Mouse (Mus musculus) ovary, postnatal 10 days (tissue): Measurements from ENCODE around the gene Gbf1.

ENCODE experiments used
- DNase-seq: peaks from one replicate; pipeline ENCODE4 v3.0.0; 2022; ENCODE audit warnings: low spot score

Gbf1 gene

DNA sequence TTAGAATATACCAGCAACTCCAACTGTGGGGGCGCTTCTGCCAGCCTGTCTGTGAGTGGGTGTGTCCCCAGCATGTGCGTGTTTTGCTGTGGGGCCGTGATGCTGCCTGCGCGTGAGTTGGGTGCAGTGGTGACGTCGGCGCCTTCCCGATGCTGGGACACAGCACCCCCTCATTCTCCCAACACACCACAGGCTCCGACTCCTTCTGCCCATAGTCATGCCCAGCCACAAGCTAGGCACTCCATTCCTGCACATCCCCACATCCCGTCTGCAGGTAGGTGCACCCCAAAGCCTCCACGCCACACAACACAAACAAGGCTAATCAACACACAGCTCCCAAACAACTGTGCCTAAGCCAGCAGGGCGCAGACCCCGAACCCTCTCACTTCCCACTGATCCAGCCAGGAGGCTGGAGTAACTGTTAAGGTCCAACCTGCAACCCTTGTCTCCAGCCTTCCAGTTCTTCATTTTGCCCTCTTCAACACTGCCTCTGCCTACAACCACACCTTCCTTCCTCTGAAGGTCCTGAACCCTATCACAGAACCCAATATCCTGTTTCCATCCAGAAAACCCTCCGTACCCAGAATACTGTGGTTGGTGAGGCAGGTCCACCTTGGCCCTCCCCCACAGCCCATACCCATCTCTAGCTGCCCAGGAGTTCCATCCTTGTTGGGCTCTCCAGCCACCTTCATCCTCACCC lies 164.7 kb downstream of the Gbf1 start:
- DNase-seq: no peak

DNA sequence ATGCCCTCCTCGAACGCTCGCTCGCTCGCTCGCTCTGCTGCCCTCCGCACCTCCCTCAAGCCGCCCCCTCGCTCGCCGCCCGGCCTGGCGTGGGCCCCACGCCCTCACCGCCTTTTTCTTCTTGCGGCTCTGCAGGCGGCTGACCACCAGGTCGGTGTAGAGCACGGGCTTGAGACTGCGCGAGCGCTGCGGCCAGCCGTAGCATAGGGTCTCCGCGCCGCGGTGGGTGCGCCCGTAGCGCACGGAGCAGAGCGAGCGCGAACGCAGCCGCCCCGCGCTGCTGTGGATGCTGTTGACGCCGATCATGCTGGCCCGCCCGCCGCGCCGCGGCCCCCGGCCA lies 165.2 kb downstream of the Gbf1 start:
- no peak for DNase-seq

DNA sequence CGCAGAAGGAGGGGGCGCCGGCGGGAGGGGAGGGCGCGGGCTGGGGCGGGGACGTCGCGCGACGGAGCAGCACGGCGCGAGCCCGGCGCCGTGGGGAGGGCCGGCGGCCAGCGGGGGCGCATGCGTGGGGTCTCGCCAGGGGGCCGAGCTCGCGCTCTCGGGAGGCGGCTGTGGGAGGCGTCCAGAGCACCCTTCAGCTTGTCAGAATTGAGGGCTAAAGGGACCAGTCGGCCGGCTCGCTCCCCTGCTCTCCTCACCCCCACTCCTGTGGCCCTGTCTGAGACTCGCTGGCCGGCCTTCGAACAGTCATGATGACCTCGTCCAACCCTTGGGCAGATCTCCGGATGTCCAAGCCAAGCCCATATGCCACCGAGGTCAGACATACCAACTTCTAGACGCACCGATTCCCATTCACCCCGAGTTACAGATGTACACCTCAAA lies 165.7 kb downstream of the Gbf1 start:
- DNase-seq: peak; percentile 35

DNA sequence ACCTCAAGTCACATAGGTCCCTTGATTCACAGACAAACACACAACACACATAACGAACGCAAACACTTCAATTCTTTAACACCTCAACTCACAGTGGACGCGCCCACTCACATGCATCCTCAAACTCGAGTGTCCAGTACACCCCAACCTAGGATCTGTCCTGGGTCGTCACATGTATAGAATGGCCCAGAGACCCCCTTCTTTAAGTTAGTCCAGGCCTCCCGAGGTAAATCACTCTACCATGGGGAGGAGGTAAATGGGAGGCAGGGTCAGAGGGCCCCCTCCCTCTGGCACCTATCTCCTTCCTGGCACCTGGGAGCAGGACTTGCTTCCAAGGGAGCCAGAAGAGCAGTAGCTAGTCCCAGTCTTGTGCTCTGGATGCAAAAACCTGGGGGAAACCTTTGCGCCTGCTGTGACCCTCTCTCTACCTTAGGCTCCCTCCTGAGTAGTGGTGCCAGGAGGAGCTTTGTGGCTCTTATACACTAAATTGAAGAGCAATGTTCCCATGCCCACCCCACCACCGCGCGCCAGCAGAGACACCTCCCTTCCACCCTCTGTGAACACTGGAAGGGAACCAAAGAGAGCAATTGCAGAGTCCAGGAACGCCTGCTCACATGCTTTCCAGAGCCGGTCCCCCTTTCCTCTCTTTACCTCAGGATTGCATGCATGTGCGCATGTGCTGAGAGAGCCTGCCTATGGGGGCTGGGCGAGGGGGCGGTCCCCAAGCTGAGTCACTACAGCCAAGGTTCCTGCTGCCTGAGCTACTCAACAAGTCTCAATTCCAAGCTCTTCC lies 166.5 kb downstream of the Gbf1 start:
- DNase-seq: no peak

DNA sequence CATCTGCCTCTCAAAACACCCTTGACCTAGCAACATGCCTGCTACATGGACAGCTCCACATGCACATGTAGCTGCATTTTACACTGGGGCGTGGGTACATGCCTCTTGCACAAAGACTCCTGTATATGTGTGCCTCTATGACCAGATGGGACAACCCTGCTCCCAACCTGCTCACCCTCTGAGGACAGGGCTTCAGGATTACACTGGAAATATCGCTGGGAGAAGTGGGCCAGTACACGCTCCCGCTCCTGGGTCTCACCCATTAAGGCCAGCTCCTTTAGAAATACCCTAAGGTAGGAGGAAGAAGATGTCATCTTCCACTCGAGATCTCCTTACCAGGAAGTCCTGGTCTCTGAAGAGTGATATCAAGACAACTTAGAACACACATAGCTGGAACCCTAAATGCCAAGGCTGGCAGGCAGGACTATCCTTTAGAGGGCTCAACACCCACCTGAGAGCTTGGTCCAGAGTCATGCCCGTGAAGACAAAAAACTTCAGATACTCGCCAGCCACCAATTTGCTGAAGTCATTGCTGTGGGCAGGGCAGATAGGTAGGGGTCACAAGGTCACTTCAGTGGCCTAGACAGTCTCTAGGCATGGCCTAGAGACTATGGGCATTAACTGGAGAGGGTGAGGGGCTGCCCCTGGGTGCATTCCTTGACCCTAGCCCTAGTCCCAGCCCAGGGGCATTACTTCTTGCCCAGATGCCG lies 167.9 kb downstream of the Gbf1 start:
- no peak for DNase-seq

DNA sequence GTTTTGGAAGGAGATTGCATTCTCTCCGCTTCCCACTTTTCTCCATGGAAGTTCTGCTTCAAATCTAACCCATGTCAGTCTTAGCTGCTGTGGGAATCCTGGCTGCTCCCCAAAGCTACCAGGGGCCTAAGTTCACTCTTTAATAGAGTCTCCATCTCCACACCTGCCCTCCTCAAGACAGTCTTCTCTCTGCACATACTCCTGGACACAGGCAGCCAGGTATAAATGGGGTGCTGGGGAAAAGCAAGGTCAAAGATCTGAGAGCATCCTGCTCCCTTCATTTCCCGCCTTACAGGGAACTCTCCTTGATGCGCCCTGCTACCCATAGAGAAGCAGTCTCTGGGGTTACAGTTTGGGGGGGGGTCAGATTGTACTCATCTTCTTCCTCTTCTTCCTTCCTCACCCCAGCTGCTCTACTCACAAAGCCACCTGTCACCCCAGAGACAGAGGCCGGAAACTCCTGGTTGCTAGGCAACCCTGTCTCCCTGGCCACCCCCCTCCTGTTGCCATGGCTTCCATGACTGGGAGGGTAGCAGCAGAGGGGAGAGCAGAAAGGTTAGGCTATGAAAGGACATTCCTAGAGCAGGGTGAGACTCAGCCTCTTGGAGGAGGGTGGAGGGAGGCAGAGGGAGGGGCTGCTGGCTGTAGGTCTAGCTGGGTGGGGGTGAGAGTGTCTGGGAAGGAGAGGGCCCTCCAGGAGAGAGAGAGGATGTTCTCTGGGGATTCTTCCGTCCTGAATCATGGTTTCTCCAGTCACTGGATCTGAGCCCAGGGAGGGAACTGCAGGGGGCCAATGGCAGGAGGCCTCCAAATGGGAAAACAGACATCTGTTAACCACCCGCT lies 169.0 kb downstream of the Gbf1 start:
- DNase-seq: no peak

DNA sequence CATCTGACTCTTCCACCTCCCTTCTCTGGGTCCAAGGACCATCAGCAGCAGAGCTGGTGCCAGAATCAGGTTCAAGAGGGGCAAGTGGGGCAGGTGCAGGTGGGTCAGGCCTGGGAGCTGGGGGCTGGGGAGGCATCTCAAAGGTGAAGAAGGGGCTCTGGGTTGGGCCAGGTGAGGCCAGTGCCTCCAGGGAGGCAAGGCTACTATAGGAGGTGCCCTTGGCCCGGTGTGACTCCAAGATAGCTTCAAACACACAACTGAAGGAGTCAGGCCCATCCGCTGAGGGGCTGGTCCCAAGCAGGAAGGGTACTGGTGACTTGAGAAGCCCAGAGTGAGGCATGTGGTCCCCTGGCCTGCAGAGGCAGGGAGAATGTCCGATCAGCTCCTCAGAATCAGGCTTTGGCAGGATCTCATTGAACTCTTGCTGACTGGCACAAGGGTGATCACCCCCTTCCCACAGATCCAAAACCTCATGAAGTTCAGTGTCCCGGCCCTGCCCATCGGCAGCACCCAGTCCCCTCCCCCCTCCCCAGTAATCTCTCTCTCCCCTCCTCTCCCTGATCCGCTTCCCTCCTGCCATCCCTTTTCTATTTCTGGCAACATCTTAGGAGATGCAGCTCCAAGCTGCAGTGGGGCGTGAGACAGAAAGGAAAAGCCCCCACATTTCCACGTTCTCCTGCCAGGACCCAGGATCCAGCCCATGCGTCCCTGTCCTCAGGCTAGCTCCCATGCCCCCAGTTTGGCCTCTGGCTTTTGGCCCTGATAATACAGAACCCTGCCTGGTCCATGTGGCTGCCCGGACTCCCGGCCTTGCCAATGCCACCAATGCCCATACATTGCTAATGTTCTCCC lies 170.1 kb downstream of the Gbf1 start:
- DNase-seq: no peak

DNA sequence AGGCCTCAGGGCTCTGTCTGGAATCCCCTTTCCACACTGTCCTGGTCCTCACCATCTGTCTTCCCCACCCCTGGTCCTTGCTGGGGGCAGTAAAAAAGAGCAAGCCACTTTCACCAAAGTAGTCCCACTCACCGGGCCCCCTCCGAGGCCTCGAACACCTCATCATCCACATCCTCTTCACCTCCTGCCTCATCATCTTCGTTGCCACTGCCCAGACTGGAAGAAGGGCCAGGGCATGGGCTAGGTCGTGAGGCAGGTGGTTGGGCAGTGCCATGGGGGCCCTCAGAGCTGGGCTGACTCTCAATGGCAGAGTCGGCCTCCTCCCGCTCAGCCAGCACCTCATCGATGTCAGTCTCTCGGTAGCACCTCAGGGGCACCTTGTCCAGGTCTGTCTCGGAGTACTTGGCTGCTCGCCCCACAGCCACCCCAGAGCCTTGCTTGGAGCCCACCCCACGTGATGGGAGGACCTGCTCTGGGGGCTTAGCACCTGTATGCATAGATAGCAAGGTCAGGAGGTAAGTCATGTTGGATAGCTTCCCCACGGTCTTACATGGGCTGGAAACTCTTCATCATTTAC lies 170.8 kb downstream of the Gbf1 start:
- DNase-seq: no peak

DNA sequence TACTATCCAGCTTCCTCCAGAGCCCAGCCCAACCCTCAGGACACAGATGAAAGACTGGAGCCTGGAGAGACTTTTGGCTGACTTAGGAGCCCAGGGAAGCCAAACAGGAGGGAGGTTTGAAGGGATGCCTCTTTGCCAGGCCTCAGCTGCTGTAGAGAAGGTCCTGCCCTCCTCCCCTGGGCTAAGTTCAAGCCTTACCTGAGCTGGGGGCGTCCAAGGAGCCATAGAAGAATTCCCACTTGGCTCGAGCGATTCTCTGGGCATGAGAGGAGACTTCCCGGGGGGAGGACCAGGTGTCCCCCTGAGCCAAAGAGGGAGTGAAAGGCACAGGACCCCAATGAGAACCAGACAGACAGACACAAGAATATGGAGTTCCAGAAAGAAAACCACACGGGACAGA lies 171.4 kb downstream of the Gbf1 start:
- DNase-seq: no peak

DNA sequence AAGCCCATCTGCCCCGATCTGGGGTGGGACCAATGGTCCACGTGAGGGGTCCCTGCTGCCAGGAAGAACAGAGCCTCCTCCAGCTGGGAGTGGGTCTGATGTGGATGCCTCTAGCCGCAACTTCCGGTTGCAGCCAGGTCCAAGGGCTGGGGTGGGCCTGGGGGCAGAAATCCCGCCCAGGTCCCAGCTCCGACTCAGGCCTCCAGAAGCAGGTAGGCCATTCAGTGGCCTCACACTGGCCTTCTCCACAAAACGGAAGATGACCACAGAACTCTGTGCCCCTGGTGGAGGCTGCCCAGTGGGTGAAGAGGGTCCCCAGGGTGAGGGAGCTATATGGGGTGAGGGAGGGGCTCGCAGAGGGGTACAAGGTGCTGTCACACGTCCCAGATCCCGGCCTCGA lies 172.1 kb downstream of the Gbf1 start:
- DNase-seq: no peak

DNA sequence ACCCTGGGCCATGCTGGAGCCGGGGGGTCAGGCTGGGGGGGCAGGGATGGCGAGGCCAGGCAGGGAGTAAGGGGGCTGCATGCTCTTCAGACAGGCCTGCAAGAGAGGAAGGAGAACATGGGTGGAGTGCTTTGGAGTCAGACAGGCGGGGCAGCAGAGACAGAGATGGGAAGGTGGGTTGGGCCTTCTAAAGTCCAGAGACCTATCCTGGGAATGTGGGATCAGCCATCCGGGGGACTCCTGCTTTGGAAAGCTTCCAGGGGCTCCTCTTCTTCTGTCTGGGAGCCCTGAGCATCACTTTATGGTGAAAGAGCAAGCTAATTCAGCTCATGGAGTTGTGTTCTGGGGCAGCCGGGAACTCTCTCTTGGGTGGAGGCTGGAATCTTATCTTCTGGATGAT lies 172.6 kb downstream of the Gbf1 start:
- no peak for DNase-seq

DNA sequence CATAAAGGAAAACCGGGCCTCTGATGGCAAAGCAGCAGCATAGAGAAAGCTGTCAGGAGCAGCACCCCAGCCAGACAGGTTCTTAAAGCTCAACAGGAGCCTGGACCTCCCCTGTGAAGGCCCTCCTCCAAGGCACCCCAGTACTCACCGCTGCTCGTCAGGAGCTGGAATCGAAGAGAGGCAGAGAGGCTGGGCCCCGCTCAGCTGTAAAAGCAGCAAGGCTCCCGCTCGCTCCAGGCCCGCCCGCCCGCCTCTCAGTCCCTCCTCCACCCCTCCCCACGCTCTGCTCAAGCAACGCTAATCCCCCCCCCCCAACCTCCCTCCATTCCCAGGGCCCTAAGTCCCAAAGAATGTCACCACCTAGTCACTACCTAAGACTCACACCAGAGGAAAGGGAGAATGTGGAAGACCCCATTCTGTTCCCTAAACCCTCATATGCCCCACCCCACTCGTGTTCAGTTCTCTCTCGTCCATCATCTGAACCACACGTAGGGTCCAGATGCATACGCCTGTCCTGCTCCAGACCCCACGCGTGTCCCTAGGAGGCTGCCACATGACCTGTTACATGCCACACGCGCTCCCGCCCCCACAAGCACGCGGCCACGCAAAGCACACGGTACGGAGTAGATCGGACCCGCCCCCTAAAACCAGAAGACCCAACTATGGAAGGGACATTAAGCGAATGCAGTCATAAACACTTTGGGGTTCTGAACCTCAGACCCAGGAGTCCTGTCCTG lies 173.9 kb downstream of the Gbf1 start:
- DNase-seq: no peak

DNA sequence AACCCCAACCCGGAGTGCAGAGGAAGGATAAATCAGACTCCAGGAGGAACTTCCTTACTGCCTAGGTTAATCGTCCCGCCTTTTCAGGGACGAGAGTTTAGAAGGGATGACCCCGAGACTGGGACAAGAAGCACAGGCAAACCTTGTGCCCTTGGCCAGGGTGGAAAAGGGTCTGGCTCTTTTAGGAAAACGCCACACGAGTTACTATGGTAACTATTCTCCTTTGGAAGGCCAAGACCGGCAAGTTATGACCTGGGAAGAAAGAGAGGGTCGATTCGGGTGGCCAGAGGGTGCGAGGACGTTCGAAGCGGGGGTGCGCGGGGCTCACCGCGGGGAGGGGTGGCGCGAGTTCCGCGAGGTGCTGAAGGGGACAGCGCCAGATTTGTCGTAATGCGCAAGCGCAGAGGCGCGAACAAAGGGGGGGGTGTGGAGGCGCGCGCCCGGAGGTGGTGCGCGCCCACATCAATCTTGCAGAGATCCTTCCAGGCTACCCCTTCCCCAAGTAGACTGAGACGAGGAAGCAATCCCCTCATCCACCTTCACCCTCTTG lies 174.5 kb downstream of the Gbf1 start, which contains the start of gene Psd:
Psd (minus strand) TSS at position 401 of the 550 bp plus-strand sequence.
- DNase-seq: no peak

DNA sequence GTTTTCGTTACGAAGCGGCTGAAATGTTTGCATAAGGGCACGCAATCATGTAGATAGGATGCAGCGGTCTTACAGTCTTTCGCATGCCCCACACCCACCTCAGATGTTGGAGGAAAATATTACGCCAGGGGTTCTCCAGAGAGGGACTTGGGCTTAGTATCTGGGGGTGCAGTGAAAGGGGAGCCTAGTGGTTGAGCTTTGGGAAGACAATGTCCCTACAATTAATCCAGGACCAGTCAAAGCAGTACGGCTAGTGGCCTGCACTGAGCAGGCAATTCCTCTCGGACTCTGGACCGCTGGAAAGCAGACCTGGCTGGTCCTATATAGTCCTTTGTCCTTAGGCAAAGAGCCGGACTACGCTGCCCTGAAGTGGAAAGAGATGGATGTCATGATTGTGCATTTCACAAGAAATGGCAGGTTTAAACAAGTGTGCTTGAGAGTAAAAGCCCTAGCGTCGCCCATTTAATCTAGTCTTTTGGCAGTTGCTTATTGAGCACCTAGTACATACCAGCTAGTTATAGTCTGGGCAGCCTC lies 175.3 kb downstream of the Gbf1 start:
- DNase-seq: no peak

DNA sequence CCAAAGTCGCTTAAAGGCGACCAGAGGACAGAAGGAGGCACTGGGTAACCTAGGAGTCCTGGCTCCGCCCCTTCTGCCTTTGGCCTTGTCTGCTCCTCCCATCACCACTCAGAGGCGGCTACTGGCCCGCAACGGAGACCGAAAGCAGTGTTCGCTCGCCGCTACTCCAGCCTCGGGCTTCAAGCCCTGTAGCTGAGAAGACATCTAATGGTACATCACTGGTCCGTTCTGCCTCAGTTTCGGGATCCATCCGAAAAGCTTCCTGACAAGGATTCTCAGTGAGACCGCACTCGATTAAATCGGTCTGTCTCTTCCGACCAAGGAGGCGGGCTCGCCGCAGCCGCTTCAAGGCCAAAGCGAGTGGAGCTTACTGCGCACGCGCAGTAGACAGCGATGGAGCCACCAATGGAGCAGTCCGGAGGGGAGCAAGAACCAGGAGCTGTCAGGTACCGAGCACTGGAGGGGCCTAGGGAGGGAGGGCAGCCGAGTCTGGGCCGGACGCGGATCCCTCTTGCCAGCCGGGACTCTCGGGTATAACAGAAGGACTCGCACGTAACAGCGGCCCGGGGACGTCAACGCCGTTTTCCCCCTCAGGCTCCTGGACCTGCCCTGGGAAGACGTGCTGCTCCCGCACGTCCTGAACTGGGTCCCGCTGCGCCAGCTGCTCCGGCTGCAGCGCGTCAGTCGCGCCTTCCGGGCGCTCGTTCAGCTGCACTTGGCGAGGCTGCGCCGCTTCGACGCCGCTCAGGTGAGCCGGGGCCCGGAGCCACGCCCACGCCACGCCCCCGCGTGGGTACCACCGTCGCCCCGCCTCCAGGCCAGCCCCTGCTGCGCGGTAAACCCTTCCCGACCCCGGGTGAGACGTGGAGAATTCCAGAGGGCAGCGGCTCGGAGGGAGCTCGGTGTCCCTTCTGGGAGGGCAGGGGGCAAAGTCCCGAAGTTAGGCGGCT lies 176.0 kb downstream of the Gbf1 start, which contains the start of gene Fbxl15:
Fbxl15 (plus strand) TSS at position 104 of the 950 bp plus-strand sequence.
- peak; percentile 91 for DNase-seq

DNA sequence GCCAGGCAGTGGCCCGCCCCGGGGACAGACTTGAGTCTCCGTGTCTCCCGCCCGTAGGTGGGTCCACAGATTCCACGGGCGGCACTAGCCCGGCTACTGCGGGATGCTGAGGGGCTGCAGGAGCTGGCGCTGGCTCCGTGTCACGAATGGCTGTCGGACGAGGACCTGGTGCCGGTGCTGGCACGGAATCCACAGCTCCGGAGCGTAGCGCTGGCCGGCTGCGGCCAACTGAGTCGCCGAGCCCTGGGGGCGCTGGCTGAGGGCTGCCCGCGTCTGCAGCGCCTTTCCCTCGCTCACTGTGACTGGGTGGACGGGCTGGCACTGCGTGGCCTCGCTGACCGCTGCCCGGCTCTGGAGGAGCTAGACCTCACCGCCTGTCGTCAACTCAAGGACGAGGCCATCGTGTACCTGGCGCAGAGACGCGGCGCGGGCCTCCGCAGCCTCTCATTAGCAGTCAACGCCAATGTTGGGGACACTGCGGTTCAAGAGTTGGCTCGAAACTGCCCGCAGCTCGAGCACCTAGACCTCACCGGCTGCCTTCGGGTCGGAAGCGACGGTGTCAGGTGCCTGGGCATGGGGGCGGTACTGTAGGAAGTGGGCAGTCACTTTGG lies 176.8 kb downstream of the Gbf1 start:
- no peak for DNase-seq

DNA sequence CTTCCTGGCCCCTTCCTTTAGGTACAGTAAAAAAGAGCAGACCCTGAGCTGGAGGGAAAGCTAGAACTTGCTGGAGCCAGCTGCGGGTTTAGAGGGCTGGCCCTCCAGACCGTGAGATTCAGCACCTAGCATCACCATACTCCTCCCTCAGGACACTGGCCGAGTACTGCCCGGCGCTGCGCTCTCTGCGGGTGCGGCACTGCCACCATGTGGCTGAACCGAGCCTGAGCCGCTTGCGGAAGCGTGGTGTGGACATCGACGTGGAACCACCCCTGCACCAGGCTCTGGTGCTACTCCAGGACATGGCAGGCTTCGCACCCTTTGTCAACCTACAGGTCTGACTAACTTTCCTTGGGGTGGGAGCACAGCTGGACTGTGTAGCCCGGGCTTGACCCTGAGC lies 177.6 kb downstream of the Gbf1 start:
- DNase-seq: no peak

DNA sequence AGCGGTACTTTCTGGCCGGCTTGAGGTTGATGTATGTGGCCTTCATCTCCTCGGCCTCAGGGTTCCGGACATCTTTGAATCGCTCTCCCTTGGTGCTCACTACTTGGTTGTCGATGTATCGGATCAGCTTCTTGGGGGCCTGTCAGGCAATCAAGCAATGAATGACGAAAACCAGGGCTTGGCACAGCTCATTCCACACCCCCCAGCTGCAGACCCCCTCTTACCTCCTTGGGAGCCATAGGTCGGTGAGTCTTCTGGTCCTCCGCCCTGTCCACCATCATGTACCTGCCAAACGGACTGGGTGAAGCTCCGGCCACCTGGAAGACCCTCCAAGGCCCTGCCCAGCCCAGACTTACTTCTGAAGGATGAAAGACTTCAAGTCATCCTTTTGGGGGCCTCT lies 178.4 kb downstream of the Gbf1 start:
- no peak for DNase-seq
